Mouse (Mus musculus) heart, adult 2 months (tissue): ENCODE results near the gene Tldc2. TPM values are rescaled to one million over a fixed set of nuclear protein-coding genes. Genes with fewer than 3 reads are reported as not detected.

Experiments used
- DNase-seq, 2 experiments: peaks; one replicate each; pipeline ENCODE4 v3.0.0; 2021
- H3K27ac ChIP-seq: fragments of 200-600 bp; 2 replicates; pipeline ENCODE4 v1.8.1; 2022
- H3K27me3 ChIP-seq: fragments of 200-500 bp; 2 replicates; pipeline ENCODE4 v1.6.1; 2012; ENCODE audit warnings: mild to moderate bottlenecking, low read length, inconsistent platforms, mixed read lengths; ENCODE audit not compliant: control insufficient read depth, insufficient read depth
- H3K36me3 ChIP-seq: fragments of 200-500 bp; 2 replicates; pipeline ENCODE4 v1.6.1; 2012; ENCODE audit warnings: low read length, inconsistent platforms; ENCODE audit not compliant: control insufficient read depth, insufficient read depth
- H3K4me1 ChIP-seq: fragments of 200-500 bp; 2 replicates; pipeline ENCODE4 v1.6.1; 2011; ENCODE audit warnings: low read length; ENCODE audit not compliant: control insufficient read depth, insufficient read depth
- H3K4me3 ChIP-seq: fragments of 200-600 bp; 2 replicates; pipeline ENCODE4 v1.8.1; 2022
- H3K79me2 ChIP-seq: fragments of 200-500 bp; replicated peaks from 2 replicates; pipeline ENCODE4 v1.6.1; 2012; ENCODE audit warnings: mild to moderate bottlenecking, inconsistent platforms, low read length, moderate library complexity, mixed read lengths; ENCODE audit not compliant: control insufficient read depth, insufficient read depth
- H3K9ac ChIP-seq: fragments of 200-500 bp; 2 replicates; pipeline ENCODE4 v1.6.1; 2012; ENCODE audit warnings: low read depth, mild to moderate bottlenecking, control low read depth, inconsistent platforms, low read length, mixed read lengths
- CTCF ChIP-seq: fragments of 200-600 bp; IDR thresholded peaks from 2 replicates; pipeline ENCODE4 v1.8.1; 2022; ENCODE audit warnings: antibody characterized with exemption, mild to moderate bottlenecking, moderate library complexity
- EP300 ChIP-seq: fragments of 200-500 bp; IDR thresholded peaks from 2 replicates; pipeline ENCODE4 v1.6.1; 2011; ENCODE audit warnings: low read depth, low read length, control low read depth; ENCODE audit not compliant: insufficient read depth
- POLR2A ChIP-seq: fragments of 200-500 bp; IDR thresholded peaks from 2 replicates; pipeline ENCODE4 v1.6.1; 2011; ENCODE audit warnings: mild to moderate bottlenecking, low read depth, low read length, control low read depth; ENCODE audit not compliant: insufficient read depth
- WGBS: fragments of 180-500 bp; shearing (Covaris S2); methylation state at CpG from one replicate; pipeline ENCODE4 v1.1.7; 2018; 5-methylcytosine and 5-hydroxymethylcytosine counted together
- intact Hi-C: fragments of 180-260 bp; cut with DNase I; formaldehyde crosslinking; loops from one replicate; pipeline ENCODE4 v1.15.1; 2025
- polyA plus RNA-seq: library from polyadenylated mRNA; depleted of rRNA; stranded (reverse); fragments of >200 nt; gene quantifications from 2 replicates; pipeline ENCODE4 v1.2.3, GENCODE M21; 2012
- total RNA-seq, 2 experiments: library from RNA; stranded (reverse); gene quantifications; 2 replicates each; pipeline ENCODE4 v1.2.3; 2021

The Tldc2 gene
- total and polyA plus RNA-seq, 3 experiments: not detected

GRCm38 (mm10) chr2:157128072-157128471 lies 41.2 kb downstream of the Tldc2 start:
- Histone ChIP-seq H3K9ac (no peak overlapping the region), H3K79me2 (no peaks in the 10 kb centered on the region), H3K27me3 (no peaks in the 10 kb centered on the region), H3K4me3 (no peak overlapping the region), H3K36me3 (peaks cover 10% of the 10 kb centered on the region), H3K4me1 (peaks cover 7% of the 10 kb centered on the region), H3K27ac (no peak overlapping the region)
- intact Hi-C loops: no loop called here
- no peak for DNase-seq
- 65% methylated on average over 4 of the region's 4 CpGs for WGBS
- TF ChIP-seq CTCF: peak; percentile 21; the same call in 1 of the 2 replicates
- TF ChIP-seq POLR2A: no peak

- TF ChIP-seq EP300: no peak
- no peak for TF ChIP-seq CTCF
- TF ChIP-seq POLR2A: no peak
- no peak for DNase-seq
- Histone ChIP-seq H3K27ac (no peak overlapping the region; the same call in 1 of the 2 replicates), H3K36me3 (peaks cover 10% of the 10 kb centered on the region), H3K27me3 (no peaks in the 10 kb centered on the region), H3K79me2 (no peaks in the 10 kb centered on the region), H3K4me3 (no peak overlapping the region; the same call in 1 of the 2 replicates), H3K4me1 (peaks cover 8% of the 10 kb centered on the region), H3K9ac (no peak overlapping the region)
- intact Hi-C loops: no loop called here
- whole genome bisulfite sequencing: 78% methylated on average over 4 of the region's 4 CpGs
Measured at GRCm38 (mm10) chr2:157129096-157129495, 42.2 kb downstream of the Tldc2 start.

- Histone ChIP-seq H3K9ac (peak overlapping the region; percentile 16; the same call in 1 of the 2 replicates), H3K4me3 (peak overlapping the region; percentile 9; the same call in 1 of the 2 replicates), H3K27ac (peak overlapping the region; percentile 47), H3K36me3 (peaks cover 10% of the 10 kb centered on the region), H3K4me1 (peaks cover 8% of the 10 kb centered on the region), H3K79me2 (no peaks in the 10 kb centered on the region), H3K27me3 (no peaks in the 10 kb centered on the region)
- intact Hi-C loops: no loop called here
- DNase-seq: no peak
- WGBS: 55% methylated on average over 11 of the region's 11 CpGs
- TF ChIP-seq CTCF: no peak
- TF ChIP-seq POLR2A: no peak
- no peak for TF ChIP-seq EP300
Measured at GRCm38 (mm10) chr2:157129601-157130164, 42.8 kb downstream of the Tldc2 start.

DNA sequence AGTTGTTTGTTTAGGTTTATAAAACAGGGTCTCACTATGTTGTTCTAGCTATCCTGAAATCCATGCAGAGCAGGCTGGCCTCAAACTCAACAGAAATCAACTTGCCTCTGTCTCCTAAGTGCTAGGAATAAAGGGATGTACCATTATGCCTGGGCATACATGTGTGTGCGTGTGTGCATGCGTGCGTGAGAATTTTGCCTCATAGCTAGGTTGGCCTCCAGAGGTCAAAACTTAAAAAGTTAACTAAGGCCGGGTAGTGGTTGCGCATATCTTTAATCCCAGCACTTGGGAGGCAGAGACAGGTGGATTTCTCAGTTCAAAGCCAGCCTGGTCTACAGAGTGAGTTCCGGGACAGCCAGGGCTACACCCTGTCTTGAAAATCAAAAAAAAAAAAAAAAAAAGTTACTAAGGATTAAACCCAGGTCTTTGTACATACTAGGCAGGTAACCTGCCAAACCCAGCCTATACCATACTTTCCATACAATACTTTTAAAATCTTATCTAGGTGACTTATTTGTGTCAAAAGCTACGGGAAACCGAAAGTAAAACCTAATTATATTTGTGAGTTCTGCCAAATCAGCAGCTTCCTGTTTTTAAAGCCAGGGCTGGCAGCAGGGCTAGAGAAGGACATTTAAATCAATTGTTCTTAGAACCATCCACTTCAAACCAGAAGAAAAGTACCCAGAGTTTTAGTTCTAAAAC lies 44.1 kb downstream of the Tldc2 start:
- WGBS: 55% methylated on average over 8 of the region's 8 CpGs
- Histone ChIP-seq H3K4me3 (peak overlapping the region; percentile 31), H3K36me3 (peaks cover 10% of the 10 kb centered on the region), H3K79me2 (no peaks in the 10 kb centered on the region), H3K27me3 (no peaks in the 10 kb centered on the region), H3K4me1 (peaks cover 8% of the 10 kb centered on the region), H3K27ac (peak overlapping the region; percentile 83), H3K9ac (no peak overlapping the region)
- intact Hi-C loops: no loop called here
- no peak for TF ChIP-seq CTCF
- TF ChIP-seq EP300: no peak
- no peak for TF ChIP-seq POLR2A
- peak; percentile 34 to 36 for DNase-seq

- intact Hi-C loops: no loop called here
- Histone ChIP-seq H3K27ac (peak overlapping the region; percentile 18; the same call in 1 of the 2 replicates), H3K36me3 (peaks cover 8% of the 10 kb centered on the region), H3K79me2 (no peaks in the 10 kb centered on the region), H3K4me1 (peaks cover 8% of the 10 kb centered on the region), H3K4me3 (no peak overlapping the region), H3K9ac (no peak overlapping the region), H3K27me3 (no peaks in the 10 kb centered on the region)
- WGBS: 61% methylated on average over 1 of the region's 1 CpGs
- no peak for TF ChIP-seq EP300
- no peak for TF ChIP-seq POLR2A
- no peak for TF ChIP-seq CTCF
- DNase-seq: peak in 1 of 2 experiments; percentile 10
Measured at GRCm38 (mm10) chr2:157132086-157132485, 45.2 kb downstream of the Tldc2 start.
